Mouse (Mus musculus) spleen, adult 2 months (tissue): ENCODE data around the gene Gga1.

Experiments
- CTCF ChIP-seq: fragments of 200-500 bp; IDR thresholded peaks from 2 replicates; pipeline ENCODE4 v1.5.1; 2011; ENCODE audit warnings: mild to moderate bottlenecking, inconsistent platforms; ENCODE audit not compliant: insufficient read depth, insufficient read length, insufficient replicate concordance; ENCODE audit errors: extremely low read depth
- POLR2A ChIP-seq: fragments of 200-500 bp; IDR thresholded peaks from 2 replicates; pipeline ENCODE4 v1.6.1; 2011; ENCODE audit warnings: low read depth, low read length, inconsistent platforms

GRCm38 (mm10) chr15:78927021-78927787, 50.2 kb downstream of the Gga1 start:
- TF ChIP-seq POLR2A (no peak), CTCF (no peak)
